Mouse (Mus musculus) myocyte (in vitro differentiated cells): ENCODE results near the gene Fam92b. TPM values are rescaled to one million over a fixed set of nuclear protein-coding genes. Genes with fewer than 3 reads are reported as not detected.
A peak's percentile ranks its signal among the peaks of the same experiment; 100 is the strongest.

Experiments used
- H3K27me3 ChIP-seq: one replicate; pipeline ENCODE4 v1.6.1; 2011; ENCODE audit not compliant: control insufficient read depth, insufficient read depth, insufficient read length
- H3K36me3 ChIP-seq: one replicate; pipeline ENCODE4 v1.6.1; 2011; ENCODE audit not compliant: control insufficient read depth, insufficient read depth
- H3K4me2 ChIP-seq: one replicate; pipeline ENCODE4 v1.6.1; 2011; ENCODE audit warnings: low read depth, control low read depth
- H3K4me3 ChIP-seq: one replicate; pipeline ENCODE4 v1.5.1; 2011; ENCODE audit warnings: mild to moderate bottlenecking, control low read depth, moderate library complexity
- H3K79me2 ChIP-seq: one replicate; pipeline ENCODE4 v1.6.1; 2011; ENCODE audit not compliant: control insufficient read depth, insufficient read depth
- H3ac ChIP-seq: one replicate; pipeline ENCODE4 v1.6.1; 2011; ENCODE audit not compliant: control insufficient read depth, insufficient read length
- CEBPB ChIP-seq: IDR thresholded peaks from 2 replicates; pipeline ENCODE4 v1.6.1; 2011; ENCODE audit warnings: mild to moderate bottlenecking, moderate library complexity; ENCODE audit not compliant: poor library complexity, insufficient read depth, severe bottlenecking
- E2F4 ChIP-seq: IDR thresholded peaks from one replicate; pipeline ENCODE4 v1.6.1; 2011; ENCODE audit warnings: mild to moderate bottlenecking, control low read depth, moderate library complexity; ENCODE audit not compliant: insufficient read depth
- MAX ChIP-seq: IDR thresholded peaks from one replicate; pipeline ENCODE4 v1.6.1; 2011; ENCODE audit warnings: low read depth, mild to moderate bottlenecking, control low read depth
- MYOD1 ChIP-seq, 3 experiments: IDR thresholded peaks; one replicate each; pipeline ENCODE4 v1.6.1; 2011; ENCODE audit warnings: control low read depth in 2 of 3, low read depth in 2 of 3, mild to moderate bottlenecking in 2 of 3, moderate library complexity in 1 of 3; ENCODE audit not compliant: insufficient read length in 2 of 3, control insufficient read depth in 1 of 3
- MYOG ChIP-seq, 3 experiments: IDR thresholded peaks; one replicate each; pipeline ENCODE4 v1.6.1; 2011; ENCODE audit warnings: control low read depth in 2 of 3, low read depth in 2 of 3, mild to moderate bottlenecking in 2 of 3; ENCODE audit not compliant: insufficient read length in 2 of 3, control insufficient read depth in 1 of 3, insufficient read depth in 1 of 3
- POLR2A ChIP-seq: IDR thresholded peaks from one replicate; pipeline ENCODE4 v1.6.1; 2011; ENCODE audit warnings: low read depth, mild to moderate bottlenecking, control low read depth, moderate library complexity; ENCODE audit not compliant: insufficient read length
- POLR2AphosphoS2 ChIP-seq: IDR thresholded peaks from one replicate; pipeline ENCODE4 v1.6.1; 2011; ENCODE audit warnings: low read depth, control low read depth; ENCODE audit not compliant: insufficient read length
- REST ChIP-seq: IDR thresholded peaks from one replicate; pipeline ENCODE4 v1.6.1; 2011; ENCODE audit warnings: mild to moderate bottlenecking, control low read depth, moderate library complexity; ENCODE audit not compliant: insufficient read depth, insufficient read length
- SRF ChIP-seq: IDR thresholded peaks from one replicate; pipeline ENCODE4 v1.6.1; 2011; ENCODE audit warnings: low read depth; ENCODE audit not compliant: control insufficient read depth, insufficient read length
- TCF12 ChIP-seq: IDR thresholded peaks from one replicate; pipeline ENCODE4 v1.6.1; 2011; ENCODE audit warnings: mild to moderate bottlenecking, control low read depth; ENCODE audit not compliant: poor library complexity, insufficient read depth, severe bottlenecking
- TCF3 ChIP-seq: IDR thresholded peaks from one replicate; pipeline ENCODE4 v1.6.1; 2011; ENCODE audit warnings: low read depth, control low read depth; ENCODE audit not compliant: insufficient read length
- USF1 ChIP-seq: IDR thresholded peaks from one replicate; pipeline ENCODE4 v1.6.1; 2011; ENCODE audit warnings: low read depth, mild to moderate bottlenecking, control low read depth, moderate library complexity
- polyA plus RNA-seq: library from polyadenylated mRNA; unstranded; fragments of >200 nt; fragmentation: generic; extraction: Trizol; gene quantifications from one replicate; pipeline ENCODE4 v1.2.1, GENCODE M21; 2012; ENCODE audit warnings: missing spikeins

Gene Fam92b
- polyA plus RNA-seq, 1 experiment, result not detected

GRCm38 (mm10) chr8:120190810-120191413 is 13.6 kb upstream of the Fam92b start:
- Histone ChIP-seq H3K4me3 (no peak overlapping the region), H3K27me3 (no peaks in the 10 kb centered on the region), H3K4me2 (peak overlapping the region; percentile 66), H3K79me2 (no peaks in the 10 kb centered on the region), H3ac (no peak overlapping the region), H3K36me3 (no peaks in the 10 kb centered on the region)
- TF ChIP-seq POLR2AphosphoS2, result no peak
- peak; percentile 34; the same call in 1 of the 2 replicates for TF ChIP-seq CEBPB
- no peak for TF ChIP-seq REST
- TF ChIP-seq USF1, result peak; percentile 92
- TF ChIP-seq MYOG (IDR thresholded peaks at IDR 0.05; ENCODE audit: control insufficient read depth in 1 of 3, insufficient read depth in 1 of 3, insufficient read length in 2 of 3, low read depth in 2 of 3), result peak in 1 of 3 experiments; percentile 3

GRCm38 (mm10) chr8:120190107-120190809 is 13.0 kb upstream of the Fam92b start:
- Histone ChIP-seq H3ac (no peak overlapping the region), H3K4me3 (no peak overlapping the region), H3K79me2 (no peaks in the 10 kb centered on the region), H3K27me3 (no peaks in the 10 kb centered on the region), H3K36me3 (no peaks in the 10 kb centered on the region), H3K4me2 (peak overlapping the region; percentile 12)
- TF ChIP-seq MYOD1 (IDR thresholded peaks at IDR 0.05; ENCODE audit: control insufficient read depth in 1 of 3, insufficient read length in 2 of 3, low read depth in 2 of 3) (peak in 1 of 3 experiments; percentile 27), USF1 (no peak), TCF3 (no peak), SRF (no peak), REST (no peak), CEBPB (no peak), MYOG (IDR thresholded peaks at IDR 0.05; ENCODE audit: control insufficient read depth in 1 of 3, insufficient read depth in 1 of 3, insufficient read length in 2 of 3, low read depth in 2 of 3) (peak in 1 of 3 experiments; percentile 35), POLR2AphosphoS2 (no peak), TCF12 (no peak)

- no peaks in the 10 kb centered on the region for H3K79me2 ChIP-seq
- no peak overlapping the region for H3ac ChIP-seq
- H3K4me2 ChIP-seq, result no peak overlapping the region
- H3K27me3 ChIP-seq, result no peaks in the 10 kb centered on the region
- no peak overlapping the region for H3K4me3 ChIP-seq
- H3K36me3 ChIP-seq, result no peaks in the 10 kb centered on the region
- TF ChIP-seq MYOG (IDR thresholded peaks at IDR 0.05; ENCODE audit: control insufficient read depth in 1 of 3, insufficient read depth in 1 of 3, insufficient read length in 2 of 3, low read depth in 2 of 3) (no peak), USF1 (no peak), TCF3 (no peak), E2F4 (no peak), CEBPB (no peak), SRF (no peak), REST (no peak), TCF12 (no peak), POLR2AphosphoS2 (no peak), MYOD1 (IDR thresholded peaks at IDR 0.05; ENCODE audit: control insufficient read depth in 1 of 3, insufficient read length in 2 of 3, low read depth in 2 of 3) (no peak), POLR2A (no peak), MAX (no peak)
Observed at GRCm38 (mm10) chr8:120189440-120189839, 12.2 kb upstream of the Fam92b start.

DNA sequence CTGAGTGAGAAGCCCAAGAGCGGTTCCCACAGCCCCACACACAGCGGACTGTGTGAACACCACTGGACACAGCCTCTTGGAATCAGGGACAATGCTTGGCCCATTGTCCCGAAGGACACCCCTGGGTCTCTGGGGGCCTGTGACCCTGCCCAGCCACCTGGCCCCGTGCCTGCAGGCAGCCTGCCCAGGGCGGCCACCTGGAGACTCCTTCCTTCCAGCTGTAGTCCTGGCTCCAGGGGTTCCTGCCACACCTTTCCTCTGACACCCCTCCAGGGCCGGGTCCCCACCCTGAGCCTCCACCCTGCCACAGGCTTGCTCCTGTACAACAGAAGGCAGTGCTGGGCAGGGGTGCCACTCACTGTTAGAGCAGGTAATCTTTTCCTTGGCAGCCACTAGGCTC is 11.2 kb upstream of the Fam92b start:
- Histone ChIP-seq H3K27me3 (no peaks in the 10 kb centered on the region), H3ac (no peak overlapping the region), H3K4me3 (no peak overlapping the region), H3K79me2 (no peaks in the 10 kb centered on the region), H3K4me2 (no peak overlapping the region), H3K36me3 (no peaks in the 10 kb centered on the region)
- no peak for TF ChIP-seq TCF12
- no peak for TF ChIP-seq MYOG (IDR thresholded peaks at IDR 0.05; ENCODE audit: control insufficient read depth in 1 of 3, insufficient read depth in 1 of 3, insufficient read length in 2 of 3, low read depth in 2 of 3)
- TF ChIP-seq SRF, result no peak
- no peak for TF ChIP-seq REST
- TF ChIP-seq POLR2A, result no peak
- TF ChIP-seq POLR2AphosphoS2, result no peak
- no peak for TF ChIP-seq CEBPB
- TF ChIP-seq USF1, result no peak
- no peak for TF ChIP-seq MAX
- no peak for TF ChIP-seq TCF3
- no peak for TF ChIP-seq MYOD1 (IDR thresholded peaks at IDR 0.05; ENCODE audit: control insufficient read depth in 1 of 3, insufficient read length in 2 of 3, low read depth in 2 of 3)
- no peak for TF ChIP-seq E2F4

DNA sequence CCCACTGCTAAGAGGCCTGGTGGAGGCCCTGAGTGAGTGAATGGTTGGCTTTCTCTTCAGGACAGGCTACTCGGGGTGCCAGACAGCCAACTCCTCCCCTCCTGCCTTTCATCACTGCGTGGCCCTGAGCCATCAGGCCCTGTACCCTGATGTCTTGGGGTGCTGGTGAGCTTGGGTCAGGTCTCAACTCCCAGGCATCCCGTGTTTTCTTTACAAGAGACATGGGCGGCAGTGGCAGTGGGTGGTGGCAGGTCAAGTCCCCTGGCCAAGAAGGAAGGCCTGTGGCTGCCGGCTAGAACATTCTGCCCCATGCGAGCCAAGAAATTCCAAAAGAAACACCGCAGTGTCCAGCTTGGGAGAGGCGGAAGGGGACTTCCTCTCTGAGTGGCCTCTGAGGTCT is 9.2 kb upstream of the Fam92b start:
- Histone ChIP-seq H3K4me2 (no peak overlapping the region), H3K4me3 (no peak overlapping the region), H3K27me3 (no peaks in the 10 kb centered on the region), H3K36me3 (no peaks in the 10 kb centered on the region), H3K79me2 (no peaks in the 10 kb centered on the region), H3ac (no peak overlapping the region)
- no peak for TF ChIP-seq TCF12
- no peak for TF ChIP-seq USF1
- no peak for TF ChIP-seq REST
- no peak for TF ChIP-seq MYOD1 (IDR thresholded peaks at IDR 0.05; ENCODE audit: control insufficient read depth in 1 of 3, insufficient read length in 2 of 3, low read depth in 2 of 3)
- no peak for TF ChIP-seq SRF
- no peak for TF ChIP-seq MAX
- no peak for TF ChIP-seq MYOG (IDR thresholded peaks at IDR 0.05; ENCODE audit: control insufficient read depth in 1 of 3, insufficient read depth in 1 of 3, insufficient read length in 2 of 3, low read depth in 2 of 3)
- no peak for TF ChIP-seq TCF3
- no peak for TF ChIP-seq POLR2AphosphoS2
- TF ChIP-seq E2F4, result no peak
